Mouse (Mus musculus): ENCODE results near the gene Phb.

DNA sequence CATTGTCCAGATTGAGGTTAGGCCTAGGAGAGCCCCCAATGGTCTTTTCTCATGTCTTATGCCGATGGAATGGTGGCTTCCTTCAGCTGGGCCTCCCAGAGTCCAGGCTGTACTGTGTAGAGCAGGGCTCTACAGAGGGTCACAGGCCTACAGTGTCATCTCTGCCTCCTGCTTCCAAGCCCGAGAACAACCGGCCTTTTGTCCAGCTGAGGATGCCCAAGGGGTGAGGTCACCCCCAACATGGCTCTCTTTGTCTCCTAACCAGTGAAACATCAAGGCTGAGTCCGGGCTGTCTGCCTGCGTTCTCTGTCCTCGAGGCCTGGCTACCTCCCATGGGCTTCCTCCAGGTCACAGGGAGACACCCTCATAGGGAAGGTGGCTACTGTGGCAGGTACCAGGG, 34.3 kb upstream of the Phb start:
- TF ChIP-seq CTCF (conservative IDR thresholded peaks at IDR 0.05; ENCODE audit: insufficient read depth, insufficient read length, low read depth, low read length) (no peak), POLR2A (IDR thresholded peaks at IDR 0.05; ENCODE audit: low read depth, low read length) (no peak)
